Mouse (Mus musculus) neural tube, embryonic 12.5 days (tissue): ENCODE results near the gene Zswim8. TPM values are rescaled to one million over a fixed set of nuclear protein-coding genes. Genes with fewer than 3 reads are reported as not detected.

ENCODE experiments used
- ATAC-seq: fragments of 200-750 bp; cut with Nextera tagmentation; 2 replicates; pipeline ENCODE4 v1.8.0; 2017; ENCODE audit warnings: low read depth, mild to moderate bottlenecking, moderate TSS enrichment, moderate library complexity; ENCODE audit not compliant: low FRiP score
- H3K27ac ChIP-seq: fragments of 300-500 bp; sonication (generic); 2 replicates; pipeline ENCODE4 v1.5.1; 2016
- H3K27me3 ChIP-seq: fragments of 300-500 bp; sonication (generic); replicated peaks from 2 replicates; pipeline ENCODE4 v1.6.1; 2016; ENCODE audit warnings: mild to moderate bottlenecking
- H3K36me3 ChIP-seq: fragments of 300-500 bp; sonication (generic); 2 replicates; pipeline ENCODE4 v1.6.1; 2016; ENCODE audit warnings: mild to moderate bottlenecking
- H3K4me1 ChIP-seq: fragments of 300-500 bp; sonication (generic); 2 replicates; pipeline ENCODE4 v1.6.1; 2016
- H3K4me2 ChIP-seq: fragments of 300-500 bp; sonication (generic); replicated peaks from 2 replicates; pipeline ENCODE4 v1.6.1; 2016; ENCODE audit warnings: mild to moderate bottlenecking
- H3K4me3 ChIP-seq: fragments of 300-500 bp; sonication (generic); 2 replicates; pipeline ENCODE4 v1.5.1; 2016
- H3K9ac ChIP-seq: fragments of 300-500 bp; sonication (generic); 2 replicates; pipeline ENCODE4 v1.6.1; 2016; ENCODE audit warnings: mild to moderate bottlenecking
- H3K9me3 ChIP-seq: fragments of 300-500 bp; sonication (generic); 2 replicates; pipeline ENCODE4 v1.6.1; 2016; ENCODE audit warnings: mild to moderate bottlenecking
- WGBS: fragments of 180-500 bp; shearing (Covaris S2); methylation state at CpG from one replicate; pipeline ENCODE4 v1.1.7; 2016; 5-methylcytosine and 5-hydroxymethylcytosine counted together
- microRNA-seq: library from miRNA; unstranded; fragments of <30 nt; microRNA quantifications from one replicate; pipeline ENCODE4, GENCODE M21; 2017
- polyA plus RNA-seq: library from polyadenylated mRNA; unstranded; fragments of >200 nt; fragmentation: Nextera tagmentation; extraction: Ambion mirVana; gene quantifications from 2 replicates; pipeline ENCODE4 v1.2.1, GENCODE M21; 2016

The Zswim8 gene
- polyA plus RNA-seq, 1 experiment from 2014 or later: 53.3 TPM

DNA sequence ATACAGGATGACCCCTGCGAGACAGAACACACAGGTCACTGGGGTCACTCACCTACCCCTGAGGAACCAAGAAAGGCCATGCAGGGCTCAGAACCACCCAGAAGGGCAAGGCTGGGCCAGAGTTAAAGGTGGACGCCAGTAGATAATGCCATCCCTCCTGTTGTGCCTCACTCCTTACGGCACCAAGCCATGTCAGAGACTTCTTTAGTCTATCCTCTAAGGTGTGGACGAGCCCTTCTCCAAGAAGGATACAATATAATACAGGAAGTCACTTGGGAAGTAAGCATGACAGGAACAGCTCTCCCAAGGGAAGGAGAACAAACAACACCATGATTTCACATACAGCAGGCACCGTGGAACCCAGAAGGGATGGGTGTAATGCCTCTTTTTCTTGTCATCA, 57.6 kb downstream of the Zswim8 start:
- no peak overlapping the region for H3K27ac ChIP-seq
- H3K4me1 ChIP-seq: no peaks in the 10 kb centered on the region
- no peaks in the 10 kb centered on the region for H3K27me3 ChIP-seq
- ATAC-seq: no peak
- H3K9ac ChIP-seq: no peak overlapping the region
- H3K9me3 ChIP-seq: no peaks in the 10 kb centered on the region
- WGBS: 89% methylated on average over 5 of the region's 5 CpGs
- H3K4me3 ChIP-seq: no peak overlapping the region
- peaks cover 69% of the 10 kb centered on the region for H3K36me3 ChIP-seq
- no peak overlapping the region for H3K4me2 ChIP-seq

DNA sequence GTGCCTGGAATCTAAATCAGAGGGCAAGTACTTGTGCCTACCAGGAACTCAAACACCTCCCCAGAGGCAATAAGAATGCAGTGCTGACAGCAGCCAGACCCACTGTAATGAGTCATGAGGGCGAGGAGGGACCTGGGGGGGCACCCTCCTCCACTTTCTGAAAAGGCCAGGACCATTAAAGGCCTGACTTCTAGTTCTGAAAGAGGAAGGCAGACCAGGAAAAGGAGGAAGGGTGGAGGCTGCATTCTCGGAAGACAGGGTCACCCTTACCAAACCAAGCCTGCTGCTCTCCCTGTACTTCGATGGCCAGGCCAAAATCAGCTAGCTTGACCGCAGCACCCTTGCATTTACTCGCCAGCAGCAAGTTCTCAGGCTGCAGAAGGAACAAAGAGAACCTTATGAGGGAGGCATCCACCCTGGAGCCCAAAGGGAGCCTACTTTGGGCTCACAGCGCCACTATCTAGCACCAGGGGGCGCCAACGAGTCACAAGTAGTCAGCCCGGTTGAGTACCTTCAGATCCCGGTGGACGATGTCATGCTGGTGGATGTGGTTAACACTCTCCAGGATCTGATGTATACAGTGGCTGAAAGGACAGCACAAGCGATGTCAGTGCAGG, 58.4 kb downstream of the Zswim8 start:
- WGBS: 32% methylated on average over 12 of the region's 12 CpGs
- no peak overlapping the region for H3K4me2 ChIP-seq
- no peaks in the 10 kb centered on the region for H3K4me1 ChIP-seq
- peaks cover 69% of the 10 kb centered on the region for H3K36me3 ChIP-seq
- H3K27ac ChIP-seq: no peak overlapping the region
- no peak overlapping the region for H3K4me3 ChIP-seq
- peak; percentile 68; the same call in 1 of the 2 replicates for ATAC-seq
- no peaks in the 10 kb centered on the region for H3K27me3 ChIP-seq
- no peak overlapping the region for H3K9ac ChIP-seq
- no peaks in the 10 kb centered on the region for H3K9me3 ChIP-seq

DNA sequence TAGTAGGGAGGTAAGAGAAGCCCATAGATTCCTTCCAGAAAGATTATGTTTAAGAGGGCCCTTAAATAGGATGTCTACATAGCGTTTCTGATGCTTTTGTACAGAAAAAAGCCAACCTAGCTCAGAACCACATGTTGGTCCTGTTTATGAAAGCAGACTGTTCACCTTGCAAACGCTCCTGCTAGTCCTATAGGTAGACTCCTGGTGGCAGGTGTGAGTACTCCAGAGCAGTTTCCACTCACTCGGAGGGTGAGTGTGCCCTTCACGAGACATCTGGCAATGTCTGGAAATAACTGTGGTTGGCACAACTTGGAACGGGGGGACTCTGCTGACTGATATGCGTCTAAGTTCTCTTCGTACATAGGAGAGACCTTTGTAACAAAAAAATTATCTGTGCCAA, 60.6 kb downstream of the Zswim8 start:
- H3K36me3 ChIP-seq: peaks cover 56% of the 10 kb centered on the region
- no peak overlapping the region for H3K4me2 ChIP-seq

GRCm38 (mm10) chr14:20768581-20768980, 61.2 kb downstream of the Zswim8 start:
- WGBS: 83% methylated on average over 5 of the region's 5 CpGs
- H3K36me3 ChIP-seq: peaks cover 50% of the 10 kb centered on the region

More for the DNA sequence above, 60.6 kb downstream of the Zswim8 start:
- H3K9ac ChIP-seq: no peak overlapping the region
- H3K27me3 ChIP-seq: no peaks in the 10 kb centered on the region
- no peaks in the 10 kb centered on the region for H3K9me3 ChIP-seq
- 93% methylated on average over 7 of the region's 7 CpGs for WGBS
- H3K4me1 ChIP-seq: no peaks in the 10 kb centered on the region
- ATAC-seq: no peak
- H3K4me3 ChIP-seq: no peak overlapping the region
- H3K27ac ChIP-seq: no peak overlapping the region

DNA sequence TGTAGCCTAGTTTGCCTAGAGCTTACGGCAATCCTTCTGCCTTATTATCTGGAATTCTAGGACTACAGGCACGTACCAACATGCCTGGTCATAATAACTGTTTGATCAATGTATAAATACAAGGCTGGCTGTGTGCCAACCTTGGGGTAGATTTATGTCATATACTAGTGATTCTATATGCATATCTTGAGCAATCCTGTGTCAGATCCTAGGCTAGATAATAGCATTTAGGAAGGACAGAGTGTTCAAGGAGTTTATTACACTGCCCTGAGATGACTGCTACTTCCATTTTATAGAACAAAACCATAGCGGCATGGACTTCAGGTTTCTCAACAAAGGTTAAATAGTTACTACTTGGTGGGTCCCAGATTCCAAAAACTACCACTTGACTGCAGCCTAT, 64.6 kb downstream of the Zswim8 start:
- H3K27me3 ChIP-seq: no peaks in the 10 kb centered on the region
- H3K4me2 ChIP-seq: no peak overlapping the region
- H3K36me3 ChIP-seq: peaks cover 35% of the 10 kb centered on the region
- ATAC-seq: no peak
- H3K9ac ChIP-seq: no peak overlapping the region
- H3K27ac ChIP-seq: no peak overlapping the region
- H3K4me1 ChIP-seq: no peaks in the 10 kb centered on the region; the same call in 1 of the 2 replicates
- no peaks in the 10 kb centered on the region for H3K9me3 ChIP-seq
- no peak overlapping the region for H3K4me3 ChIP-seq
- WGBS: 95% methylated on average over 3 of the region's 3 CpGs

More at GRCm38 (mm10) chr14:20768581-20768980, 61.2 kb downstream of the Zswim8 start:
- no peak overlapping the region for H3K4me3 ChIP-seq
- no peaks in the 10 kb centered on the region for H3K4me1 ChIP-seq
- no peak for ATAC-seq
- no peak overlapping the region for H3K9ac ChIP-seq
- no peak overlapping the region for H3K4me2 ChIP-seq
- H3K27me3 ChIP-seq: no peaks in the 10 kb centered on the region
- H3K27ac ChIP-seq: no peak overlapping the region
- H3K9me3 ChIP-seq: no peaks in the 10 kb centered on the region

DNA sequence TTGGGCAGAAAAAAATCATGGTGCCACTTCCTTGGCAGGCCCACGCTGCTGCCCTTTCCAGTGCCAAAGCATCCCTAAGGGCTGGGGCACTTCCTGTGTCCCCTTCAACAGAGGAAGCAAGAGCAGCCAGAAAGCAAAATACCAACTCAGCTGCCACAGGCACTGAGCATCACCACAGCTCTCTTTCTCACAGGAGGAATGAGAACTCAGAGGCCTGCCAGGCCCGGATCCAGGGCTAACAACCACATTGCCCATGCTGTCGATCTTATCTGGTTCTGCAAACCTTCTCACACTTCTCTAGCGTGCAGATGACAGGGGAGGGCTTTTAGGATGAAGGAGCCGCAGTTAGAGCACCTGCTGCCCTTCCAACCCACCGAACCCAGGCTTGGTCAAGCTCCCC, 65.5 kb downstream of the Zswim8 start:
- H3K9ac ChIP-seq: no peak overlapping the region
- H3K4me1 ChIP-seq: no peaks in the 10 kb centered on the region; the same call in 1 of the 2 replicates
- H3K27me3 ChIP-seq: no peaks in the 10 kb centered on the region
- H3K36me3 ChIP-seq: peaks cover 44% of the 10 kb centered on the region
- no peak overlapping the region for H3K4me2 ChIP-seq
- WGBS: 86% methylated on average over 6 of the region's 6 CpGs
- no peak overlapping the region for H3K4me3 ChIP-seq
- H3K27ac ChIP-seq: no peak overlapping the region
- no peaks in the 10 kb centered on the region for H3K9me3 ChIP-seq
- no peak for ATAC-seq

Small RNA genes within 50 kb of the gene (microRNA-seq; reads per million reads assigned to microRNA genes)
- not detected for gene Mir6946

Other genes with a start within 250 kb of the Zswim8 start
- gene Anxa7, start 227.4 kb upstream of the Zswim8 start, polyA plus RNA-seq: 14.4 and 14.6 TPM in 2 replicates
- gene Mss51, start 210.7 kb upstream of the Zswim8 start, polyA plus RNA-seq: 0.98 and 1.4 TPM in 2 replicates
- 65.7 and 66.5 TPM in 2 replicates for gene Ppp3cb, start 161.0 kb upstream of the Zswim8 start, polyA plus RNA-seq
- gene Usp54, start 66.5 kb upstream of the Zswim8 start, polyA plus RNA-seq: 11.9 and 12.9 TPM in 2 replicates
- gene Myoz1, start 51.0 kb upstream of the Zswim8 start, polyA plus RNA-seq: 0.20 and 0.37 TPM in 2 replicates
- gene Synpo2l, start 39.2 kb upstream of the Zswim8 start, polyA plus RNA-seq: 3.5 and 5.1 TPM in 2 replicates
- gene Sec24c, start 33.2 kb upstream of the Zswim8 start, polyA plus RNA-seq: 90.8 and 99.7 TPM in 2 replicates
- 28.3 and 28.6 TPM in 2 replicates for gene Fut11, start 12.6 kb upstream of the Zswim8 start, polyA plus RNA-seq
- gene Chchd1, start 4.5 kb upstream of the Zswim8 start, polyA plus RNA-seq: 219 and 228 TPM in 2 replicates
- gene Ndst2, start 27.0 kb downstream of the Zswim8 start, polyA plus RNA-seq: 22.0 and 23.4 TPM in 2 replicates
- gene Camk2g, start 86.5 kb downstream of the Zswim8 start, polyA plus RNA-seq: 78.8 and 105 TPM in 2 replicates
- gene Plau, start 129.1 kb downstream of the Zswim8 start, polyA plus RNA-seq: 0.18 and 0.55 TPM in 2 replicates
- 33.9 and 34.4 TPM in 2 replicates for gene Vcl, start 221.8 kb downstream of the Zswim8 start, polyA plus RNA-seq